Mouse (Mus musculus): Measurements from ENCODE around the gene Mettl21c. TPM values are rescaled to one million over a fixed set of nuclear protein-coding genes. Genes with fewer than 3 reads are reported as not detected.

Gene Mettl21c
- polyA plus RNA-seq, 1 experiment from 2014 or later = 1.4 TPM

DNA sequence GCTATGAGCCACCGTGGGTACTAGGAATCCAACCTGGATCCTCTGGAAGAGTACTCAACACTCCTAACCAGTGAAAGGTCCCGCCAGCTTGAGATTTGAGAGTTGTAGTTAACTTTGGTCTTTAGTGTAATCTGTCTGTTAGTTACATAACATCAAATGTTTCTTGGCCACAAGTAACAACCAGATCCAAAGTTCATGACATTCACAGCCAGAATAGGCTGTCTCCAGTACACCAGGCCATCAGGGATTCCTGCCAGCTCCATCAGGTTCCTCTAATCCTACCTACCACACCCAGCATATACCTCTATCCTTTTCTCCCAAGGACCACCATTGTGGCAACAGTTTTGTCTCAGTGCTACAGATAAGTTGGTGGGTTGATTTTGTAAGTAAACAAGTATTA, 4.3 kb downstream of the Mettl21c start:
- H3K9me3 ChIP-seq = no peaks in the 10 kb centered on the region
- no peaks in the 10 kb centered on the region for H3K4me1 ChIP-seq (replicated peaks)
- H3K36me3 ChIP-seq = 0 out of 2 replicates have a peak, but pooled peaks cover 4% of the 10 kb centered on the region
- H3K9ac ChIP-seq = no peak overlapping the region
- no peak overlapping the region for H3K4me2 ChIP-seq
- ATAC-seq (ENCODE audit: low FRiP score) = no peak
- no peaks in the 10 kb centered on the region for H3K27me3 ChIP-seq
- 95% methylated on average over 2 of the region's 2 CpGs for whole genome bisulfite sequencing
- H3K4me3 ChIP-seq = no peak overlapping the region
- no peak overlapping the region for H3K27ac ChIP-seq

DNA sequence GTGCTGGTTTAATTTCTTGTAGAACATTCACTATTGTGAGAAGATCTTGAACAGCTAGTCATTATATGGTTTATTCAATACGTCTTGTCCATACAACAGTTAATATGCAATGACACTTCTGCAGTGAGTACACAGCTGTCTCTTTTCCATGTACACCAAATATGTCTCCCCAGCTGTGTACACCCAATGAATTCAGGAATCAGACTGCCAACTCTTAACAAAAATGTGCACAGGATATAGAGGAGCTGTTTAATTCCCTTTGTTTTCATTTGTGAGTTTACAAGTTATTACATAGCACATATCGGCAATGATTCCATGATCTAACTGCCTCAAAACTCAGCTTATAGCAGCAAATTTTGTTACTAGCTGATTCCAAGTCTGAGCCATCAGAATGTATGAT, 15.3 kb downstream of the Mettl21c start:
- Histone ChIP-seq H3K4me1 (replicated peaks) (no peaks in the 10 kb centered on the region), H3K9me3 (no peaks in the 10 kb centered on the region), H3K4me2 (no peak overlapping the region), H3K27me3 (no peaks in the 10 kb centered on the region), H3K36me3 (peaks cover 27% of the 10 kb centered on the region), H3K27ac (no peak overlapping the region), H3K4me3 (no peak overlapping the region), H3K9ac (no peak overlapping the region)
- WGBS = 97% methylated on average over 2 of the region's 2 CpGs
- no peak for ATAC-seq (ENCODE audit: low FRiP score)

DNA sequence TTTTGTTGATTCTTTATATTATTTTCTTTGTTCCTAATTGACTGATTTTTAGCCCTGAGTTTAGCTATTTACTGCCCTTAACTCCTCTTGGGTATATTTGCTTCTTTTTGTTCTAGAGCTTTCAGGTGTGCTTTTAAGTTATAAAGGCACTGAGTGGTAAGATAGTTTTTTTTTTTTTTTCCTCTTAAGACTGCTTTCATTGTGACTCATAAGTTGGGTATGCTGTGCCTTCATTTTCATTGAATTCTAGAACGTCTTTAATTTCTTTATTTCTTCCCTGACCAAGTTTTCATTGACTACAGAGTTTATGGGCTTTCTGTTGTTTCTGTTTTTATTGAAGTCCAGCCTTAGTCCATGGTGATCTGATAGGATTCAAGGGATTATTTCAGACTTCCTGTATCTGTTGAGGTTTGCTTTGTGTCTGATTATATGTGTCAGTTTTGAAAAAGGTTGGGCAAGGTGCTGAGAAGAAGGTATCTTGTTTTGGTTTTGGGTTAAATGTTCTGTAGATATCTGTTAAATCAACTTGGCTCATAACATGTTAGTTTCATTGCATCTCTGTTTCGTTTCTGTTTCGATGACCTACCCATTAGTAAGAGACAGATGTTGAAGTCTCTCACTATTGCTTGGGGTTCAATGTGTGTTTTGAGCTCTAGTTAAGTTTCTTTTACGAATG, 22.8 kb downstream of the Mettl21c start:
- 97% methylated on average over 4 of the region's 4 CpGs for WGBS
- Histone ChIP-seq H3K9ac (no peak overlapping the region), H3K27ac (no peak overlapping the region), H3K36me3 (peaks cover 65% of the 10 kb centered on the region), H3K4me3 (no peak overlapping the region), H3K27me3 (no peaks in the 10 kb centered on the region), H3K4me1 (replicated peaks) (no peaks in the 10 kb centered on the region), H3K9me3 (peaks cover 7% of the 10 kb centered on the region; the same call in 1 of the 2 replicates), H3K4me2 (no peak overlapping the region)
- ATAC-seq (ENCODE audit: low FRiP score) = no peak

DNA sequence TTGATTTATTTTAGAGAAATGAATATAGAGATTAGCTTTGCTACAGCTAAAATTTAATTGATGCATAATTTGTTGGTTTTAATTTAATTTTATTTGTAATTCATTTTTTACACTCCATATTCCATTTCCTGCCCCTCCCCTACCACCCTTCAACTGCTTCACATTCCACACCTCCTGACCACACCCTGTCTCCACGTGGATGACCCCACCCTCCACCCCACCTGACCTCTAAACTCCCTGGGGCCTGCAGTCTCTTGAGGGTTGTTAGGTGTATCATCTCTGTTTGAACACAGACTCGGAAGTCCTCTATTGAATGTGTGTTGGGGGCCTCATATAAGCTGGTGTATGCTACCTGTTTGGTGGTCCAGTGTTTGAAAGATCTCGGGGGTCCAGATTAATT, 48.7 kb downstream of the Mettl21c start:
- no peaks in the 10 kb centered on the region for H3K9me3 ChIP-seq
- H3K27me3 ChIP-seq = no peaks in the 10 kb centered on the region
- H3K4me1 ChIP-seq (replicated peaks) = no peaks in the 10 kb centered on the region
- H3K4me3 ChIP-seq = no peak overlapping the region
- no peak for ATAC-seq (ENCODE audit: low FRiP score)
- no peak overlapping the region for H3K4me2 ChIP-seq
- H3K36me3 ChIP-seq = peaks cover 47% of the 10 kb centered on the region
- 82% methylated on average over 3 of the region's 3 CpGs for WGBS
- no peak overlapping the region for H3K9ac ChIP-seq
- no peak overlapping the region for H3K27ac ChIP-seq

DNA sequence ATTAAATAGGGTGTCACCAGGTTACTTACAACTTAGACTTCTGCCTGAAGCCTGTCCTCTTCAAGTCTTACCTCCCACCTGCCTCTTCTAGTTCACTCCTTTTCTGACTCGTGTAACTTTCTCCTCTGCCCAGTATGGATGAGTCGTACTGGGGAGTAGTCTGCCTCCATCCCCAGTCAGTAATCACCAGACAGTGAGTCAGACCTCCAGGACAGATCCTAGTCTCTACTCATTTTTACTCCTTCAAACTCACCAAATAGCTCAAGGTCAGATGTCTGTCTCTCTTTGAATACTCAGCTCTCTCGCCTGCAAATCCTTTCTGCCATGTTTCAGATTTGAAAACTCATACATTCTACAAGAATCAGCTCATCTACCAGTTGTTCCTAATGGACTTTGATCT, 50.5 kb downstream of the Mettl21c start:
- ATAC-seq (ENCODE audit: low FRiP score) = no peak
- Histone ChIP-seq H3K4me3 (no peak overlapping the region), H3K27me3 (no peaks in the 10 kb centered on the region), H3K4me2 (no peak overlapping the region), H3K9me3 (no peaks in the 10 kb centered on the region), H3K4me1 (replicated peaks) (no peaks in the 10 kb centered on the region), H3K9ac (no peak overlapping the region), H3K27ac (no peak overlapping the region), H3K36me3 (peaks cover 46% of the 10 kb centered on the region)
- WGBS = 90% methylated on average over 3 of the region's 3 CpGs

DNA sequence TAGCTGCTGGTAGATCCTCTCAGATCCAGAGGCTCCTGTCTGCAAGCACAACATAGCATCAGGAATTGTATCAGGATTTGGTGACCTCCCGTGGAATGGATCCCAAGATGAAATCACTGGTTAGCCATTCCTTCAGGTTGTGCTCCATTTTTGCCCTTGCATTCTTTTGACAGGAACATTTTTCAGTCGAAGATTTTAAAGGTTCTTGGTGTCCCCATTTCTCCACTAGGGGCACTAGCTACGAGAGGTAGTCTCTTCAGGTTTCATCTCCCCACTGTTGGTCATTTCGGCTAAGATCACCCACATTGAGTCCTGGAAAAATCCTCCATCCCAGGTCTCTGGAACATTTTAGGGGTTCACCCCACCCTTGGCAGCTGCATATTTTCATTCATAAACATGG, 53.1 kb downstream of the Mettl21c start:
- Histone ChIP-seq H3K27ac (no peak overlapping the region), H3K27me3 (no peaks in the 10 kb centered on the region), H3K4me2 (no peak overlapping the region), H3K9ac (no peak overlapping the region), H3K4me1 (replicated peaks) (no peaks in the 10 kb centered on the region), H3K4me3 (no peak overlapping the region), H3K9me3 (no peaks in the 10 kb centered on the region), H3K36me3 (peaks cover 45% of the 10 kb centered on the region)
- WGBS = 86% methylated on average over 4 of the region's 4 CpGs
- no peak for ATAC-seq (ENCODE audit: low FRiP score)

DNA sequence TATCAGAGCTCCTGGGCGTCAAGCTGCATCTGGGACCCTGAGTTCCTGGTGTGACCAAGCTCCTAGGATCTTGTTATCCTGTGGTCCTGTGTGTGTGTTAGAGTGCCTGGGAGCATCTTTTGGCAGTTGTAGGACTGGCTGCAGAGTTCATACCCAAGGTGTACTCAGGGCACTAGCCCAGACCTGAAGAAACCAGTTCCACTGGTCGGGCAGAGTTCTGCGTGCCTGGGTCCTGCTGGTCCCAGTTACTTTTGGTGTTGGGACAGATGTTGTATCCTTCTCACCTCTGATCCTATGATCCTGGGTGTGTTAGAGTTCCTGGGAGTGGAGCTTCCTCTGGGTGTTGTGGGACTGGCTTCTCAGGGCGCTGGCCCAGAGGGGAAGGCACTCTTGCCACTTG, 55.5 kb downstream of the Mettl21c start:
- H3K9ac ChIP-seq = no peak overlapping the region
- no peaks in the 10 kb centered on the region for H3K27me3 ChIP-seq

More for the DNA sequence above, 55.5 kb downstream of the Mettl21c start:
- H3K9me3 ChIP-seq = no peaks in the 10 kb centered on the region
- H3K27ac ChIP-seq = no peak overlapping the region
- no peak overlapping the region for H3K4me3 ChIP-seq
- ATAC-seq (ENCODE audit: low FRiP score) = no peak
- no peaks in the 10 kb centered on the region for H3K4me1 ChIP-seq (replicated peaks)
- WGBS = 96% methylated on average over 4 of the region's 4 CpGs
- peaks cover 48% of the 10 kb centered on the region for H3K36me3 ChIP-seq
- H3K4me2 ChIP-seq = no peak overlapping the region

Other genes with a start within 250 kb of the Mettl21c start
- gene Uxs1, start 192.2 kb downstream of the Mettl21c start, polyA plus RNA-seq (2015; fragmentation: Nextera tagmentation; extraction: Ambion mirVana) = 18.8 and 20.1 TPM in 2 replicates
- gene Tpp2, start 86.4 kb downstream of the Mettl21c start, polyA plus RNA-seq (2015; fragmentation: Nextera tagmentation; extraction: Ambion mirVana) = 66.2 and 66.4 TPM in 2 replicates
- 0.06 and 0.09 TPM in 2 replicates for gene Gm8251, start 41.9 kb upstream of the Mettl21c start, polyA plus RNA-seq (2015; fragmentation: Nextera tagmentation; extraction: Ambion mirVana)
- gene Tex30, start 82.4 kb upstream of the Mettl21c start, polyA plus RNA-seq (2015; fragmentation: Nextera tagmentation; extraction: Ambion mirVana) = 51.7 and 56.6 TPM in 2 replicates
- 29.2 and 30.1 TPM in 2 replicates for gene Kdelc1, start 98.8 kb upstream of the Mettl21c start, polyA plus RNA-seq (2015; fragmentation: Nextera tagmentation; extraction: Ambion mirVana)
- 31.9 and 32.1 TPM in 2 replicates for gene Bivm, start 98.9 kb upstream of the Mettl21c start, polyA plus RNA-seq (2015; fragmentation: Nextera tagmentation; extraction: Ambion mirVana)
- gene Ercc5, start 127.7 kb upstream of the Mettl21c start, polyA plus RNA-seq (2015; fragmentation: Nextera tagmentation; extraction: Ambion mirVana) = 32.5 and 36.7 TPM in 2 replicates
- gene Mettl21e, start 198.9 kb upstream of the Mettl21c start, polyA plus RNA-seq (2015; fragmentation: Nextera tagmentation; extraction: Ambion mirVana) = not detected in 2 replicates

All from hindbrain, embryonic 13.5 days (tissue).